Comparison of ENCODE assay signal across 17 mouse cellular contexts in the genomic region with DNA sequence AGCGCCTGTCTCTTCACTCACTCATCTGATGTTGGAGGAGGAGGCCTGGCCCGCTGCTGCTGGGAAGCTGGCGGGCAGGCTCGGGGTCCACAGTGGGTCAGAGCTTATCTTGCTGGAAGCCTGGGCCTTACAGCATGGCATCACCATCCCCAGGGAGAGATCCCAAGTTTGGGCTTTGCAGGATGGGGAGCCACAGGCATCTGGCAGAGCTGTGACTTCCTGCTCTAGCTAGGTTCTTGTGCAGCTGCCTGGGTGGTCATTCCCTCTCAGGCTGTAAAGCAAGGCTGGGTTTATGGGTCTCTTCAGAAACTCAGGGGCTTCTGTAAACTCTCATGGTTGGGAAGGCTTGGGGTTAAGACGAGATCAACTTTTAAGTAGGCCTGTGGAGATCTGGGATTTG.
DNase-seq lines count a peak whose midpoint lies in the region; ATAC-seq and TF ChIP-seq lines count a peak whose summit lies in the region.
"Had no signal": no experiment of that assay in that cellular context is flagged by ENCODE, and none has a peak within 500 bp of the region (broad histone marks: within the 10 kb centered on the region; RNA-seq: fewer than 3 reads in every experiment).

No protein-coding gene starts in this region.

- peak overlapping the region; percentile 69; the same call in 1 of the 2 replicates for H3K27ac ChIP-seq in kidney, embryonic 14.5 days (ENCODE audit: low read depth, low read length)
- peak overlapping the region; percentile 58; the same call in 1 of the 2 replicates for H3K27ac ChIP-seq in stomach, embryonic 14.5 days (ENCODE audit: low read length)
- H3K27ac ChIP-seq in stomach, postnatal 0 days (replicated peaks) = no peak overlapping the region
- H3K27ac ChIP-seq in limb, embryonic 13.5 days = peak overlapping the region; percentile 6; the same call in 1 of the 2 replicates
- H3K27ac ChIP-seq: forebrain, embryonic 12.5 days; liver, embryonic 14.5 days; midbrain, embryonic 13.5 days; neural tube, embryonic 15.5 days had no signal

- peaks cover 25% of the 10 kb centered on the region; the same call in 1 of the 2 replicates for H3K4me1 ChIP-seq in kidney, embryonic 14.5 days (ENCODE audit: control insufficient read depth, insufficient read depth, low read length)
- H3K4me1 ChIP-seq in stomach, embryonic 14.5 days (ENCODE audit: control insufficient read depth, insufficient read depth, low read length) = peaks cover 23% of the 10 kb centered on the region
- no peaks in the 10 kb centered on the region for H3K4me1 ChIP-seq in stomach, postnatal 0 days (replicated peaks; ENCODE audit: control insufficient read depth, insufficient read depth)
- peaks cover 26% of the 10 kb centered on the region for H3K4me1 ChIP-seq in limb, embryonic 13.5 days
- H3K4me1 ChIP-seq: forebrain, embryonic 12.5 days; neural tube, embryonic 15.5 days had no signal

- H3K27me3 ChIP-seq in kidney, embryonic 14.5 days (ENCODE audit: control insufficient read depth, insufficient read depth, low read length) = 0 out of 2 replicates have a peak, but pooled peaks cover 6% of the 10 kb centered on the region
- H3K27me3 ChIP-seq in stomach, embryonic 14.5 days (ENCODE audit: control insufficient read depth, insufficient read depth, low read length) = no peaks in the 10 kb centered on the region
- H3K27me3 ChIP-seq in stomach, postnatal 0 days (ENCODE audit: control insufficient read depth, insufficient read depth, low read length) = no peaks in the 10 kb centered on the region
- peaks cover 47% of the 10 kb centered on the region for H3K27me3 ChIP-seq in limb, embryonic 13.5 days
- H3K27me3 ChIP-seq: neural tube, embryonic 15.5 days had no signal

- no peak for TF ChIP-seq EP300 in stomach, postnatal 0 days (optimal IDR thresholded peaks at IDR 0.05)

- no peak for DNase-seq in kidney, postnatal 25 days
- no peak for DNase-seq in stomach, postnatal 0 days (ENCODE audit: low spot score)
- DNase-seq in thymus, postnatal 0 days (ENCODE audit: low spot score) = no peak
- no peak for DNase-seq in cerebellum, adult 18-20 months
- DNase-seq: cerebellum, postnatal 10 days; embryo, embryonic 11 days; gastrocnemius, postnatal 36 days; thymus, adult 2 months had no signal

- H3K36me3 ChIP-seq in kidney, embryonic 14.5 days (ENCODE audit: control insufficient read depth, insufficient read depth, low read length) = no peaks in the 10 kb centered on the region
- no peaks in the 10 kb centered on the region for H3K36me3 ChIP-seq in stomach, embryonic 14.5 days (ENCODE audit: control insufficient read depth, insufficient read depth, low read length)
- no peaks in the 10 kb centered on the region for H3K36me3 ChIP-seq in stomach, postnatal 0 days (ENCODE audit: control insufficient read depth, insufficient read depth, low read length)
- no peaks in the 10 kb centered on the region for H3K36me3 ChIP-seq in limb, embryonic 13.5 days
- H3K36me3 ChIP-seq: forebrain, embryonic 12.5 days; midbrain, embryonic 13.5 days; neural tube, embryonic 15.5 days had no signal

- no peak overlapping the region for H3K4me3 ChIP-seq in kidney, embryonic 14.5 days (ENCODE audit: low read length)
- H3K4me3 ChIP-seq in stomach, embryonic 14.5 days (ENCODE audit: low read depth, low read length) = no peak overlapping the region
- no peak overlapping the region for H3K4me3 ChIP-seq in stomach, postnatal 0 days (ENCODE audit: low read depth, low read length)
- no peak overlapping the region for H3K4me3 ChIP-seq in limb, embryonic 13.5 days
- H3K4me3 ChIP-seq: forebrain, embryonic 12.5 days; midbrain, embryonic 13.5 days; myocyte; neural tube, embryonic 15.5 days had no signal

- ATAC-seq in kidney, embryonic 14.5 days (ENCODE audit: low FRiP score, low TSS enrichment) = 0 out of 2 replicates have a peak, but pooled peaks have one; percentile 24
- no peak for ATAC-seq in stomach, embryonic 14.5 days (ENCODE audit: insufficient number of reproducible peaks, insufficient read depth, low FRiP score, low read depth)
- ATAC-seq in stomach, postnatal 0 days (ENCODE audit: low FRiP score, low TSS enrichment) = no peak
- peak; percentile 74; the same call in 1 of the 2 replicates for ATAC-seq in limb, embryonic 13.5 days (ENCODE audit: low FRiP score, low read depth)
- ATAC-seq: midbrain, embryonic 13.5 days had no signal

- no peak overlapping the region for H3K4me2 ChIP-seq in kidney, embryonic 14.5 days (replicated peaks; ENCODE audit: low read depth, low read length)
- no peak overlapping the region for H3K4me2 ChIP-seq in stomach, embryonic 14.5 days (replicated peaks; ENCODE audit: low read depth, low read length)
- H3K4me2 ChIP-seq in stomach, postnatal 0 days (replicated peaks; ENCODE audit: low read depth) = no peak overlapping the region
- H3K4me2 ChIP-seq in limb, embryonic 13.5 days (replicated peaks) = 0 out of 2 replicates have a peak overlapping the region, but pooled peaks have one; percentile 23
- H3K4me2 ChIP-seq: forebrain, embryonic 12.5 days; heart, embryonic 11.5 days; midbrain, embryonic 13.5 days; neural tube, embryonic 15.5 days had no signal

- no peak for TF ChIP-seq CTCF in stomach, postnatal 0 days (IDR thresholded peaks at IDR 0.05; ENCODE audit: low read depth)

- no peak overlapping the region for H3K9ac ChIP-seq in kidney, embryonic 14.5 days (ENCODE audit: low read depth, low read length)
- H3K9ac ChIP-seq in stomach, embryonic 14.5 days (replicated peaks; ENCODE audit: low read depth, low read length) = no peak overlapping the region
- H3K9ac ChIP-seq in stomach, postnatal 0 days (ENCODE audit: low read length) = no peak overlapping the region; the same call in 1 of the 2 replicates
- H3K9ac ChIP-seq in limb, embryonic 13.5 days = peak overlapping the region; percentile 25; the same call in 1 of the 2 replicates
- H3K9ac ChIP-seq: forebrain, embryonic 12.5 days; liver, embryonic 14.5 days; midbrain, embryonic 13.5 days; neural tube, embryonic 15.5 days had no signal

- WGBS in kidney, embryonic 14.5 days = 25% methylated on average over 5 of the region's 5 CpGs
- 35% methylated on average over 5 of the region's 5 CpGs for WGBS in stomach, embryonic 14.5 days
- WGBS in stomach, postnatal 0 days = 38% methylated on average over 5 of the region's 5 CpGs
- 14% methylated on average over 5 of the region's 5 CpGs for WGBS in limb, embryonic 13.5 days

- no peaks in the 10 kb centered on the region for H3K9me3 ChIP-seq in kidney, embryonic 14.5 days (ENCODE audit: control insufficient read depth, low read length)
- H3K9me3 ChIP-seq in stomach, embryonic 14.5 days (ENCODE audit: control insufficient read depth, low read depth, low read length) = no peaks in the 10 kb centered on the region
- H3K9me3 ChIP-seq in stomach, postnatal 0 days (ENCODE audit: control insufficient read depth, low read length) = no peaks in the 10 kb centered on the region
- no peaks in the 10 kb centered on the region for H3K9me3 ChIP-seq in limb, embryonic 13.5 days
- H3K9me3 ChIP-seq: forebrain, embryonic 12.5 days; midbrain, embryonic 13.5 days; neural tube, embryonic 15.5 days had no signal

Comparison
In these comparisons a context has a peak if more than half of its experiments do, and no peak if none do; other contexts are left out.
1. ATAC-seq: peak in kidney, embryonic 14.5 days (single experiment) and limb, embryonic 13.5 days (single experiment); none in stomach, embryonic 14.5 days (single experiment) and stomach, postnatal 0 days (single experiment).